In the genomic region with DNA sequence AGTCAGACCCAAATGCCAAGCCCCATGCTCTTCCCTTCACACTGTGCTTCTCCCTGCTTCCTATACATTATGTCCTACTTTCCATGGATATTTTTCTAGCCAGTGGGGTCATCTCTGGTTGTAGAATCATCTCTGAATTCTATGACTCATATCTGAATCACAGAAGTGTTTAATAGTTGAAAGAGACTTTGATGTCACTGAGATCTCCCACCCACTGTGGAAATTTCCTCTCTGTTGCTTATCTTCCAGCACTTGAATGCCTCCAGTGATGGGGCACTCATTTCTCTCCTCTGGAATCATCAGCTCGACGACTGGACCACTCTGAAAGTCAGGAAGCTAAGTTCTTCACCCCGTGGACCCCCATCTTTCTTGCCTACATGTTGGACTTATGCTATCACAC, we compare ENCODE assay signal across 30 mouse cellular contexts. TPM values are rescaled to one million over a fixed set of nuclear protein-coding genes. Genes with fewer than 3 reads are reported as not detected.
DNase-seq lines count a peak whose midpoint lies in the region; ATAC-seq and TF ChIP-seq lines count a peak whose summit lies in the region.
"Had no signal": no experiment of that assay in that cellular context is flagged by ENCODE, and none has a peak within 500 bp of the region (broad histone marks: within the 10 kb centered on the region; RNA-seq: fewer than 3 reads in every experiment).

No protein-coding gene starts in this region.

- H3K4me3 ChIP-seq in C2C12 (ENCODE audit: insufficient read depth, poor library complexity, severe bottlenecking), result no peak overlapping the region
- no peak overlapping the region for H3K4me3 ChIP-seq in embryonic fibroblast, embryonic 13.5 days (ENCODE audit: insufficient read depth, low read length)
- H3K4me3 ChIP-seq: heart, embryonic 10.5 days; heart, embryonic 15.5 days; intestine, embryonic 15.5 days; megakaryocyte, embryonic 14.5 days; midbrain, embryonic 12.5 days; neural tube, embryonic 13.5 days; stomach, embryonic 15.5 days had no signal

- H3K4me1 ChIP-seq in embryonic fibroblast, embryonic 13.5 days (ENCODE audit: control insufficient read depth, insufficient read depth, low read length), result peaks cover 4% of the 10 kb centered on the region; the same call in 1 of the 2 replicates
- H3K4me1 ChIP-seq: heart, embryonic 10.5 days; heart, embryonic 15.5 days; intestine, embryonic 15.5 days; midbrain, embryonic 12.5 days; neural tube, embryonic 13.5 days; stomach, embryonic 15.5 days had no signal

- TF ChIP-seq POLR2A in embryonic fibroblast, embryonic 13.5 days (IDR thresholded peaks at IDR 0.05; ENCODE audit: low read depth, low read length), result no peak

- H3K36me3 ChIP-seq in C2C12 (ENCODE audit: control insufficient read depth, insufficient read depth), result no peaks in the 10 kb centered on the region
- H3K36me3 ChIP-seq: heart, embryonic 10.5 days; heart, embryonic 15.5 days; intestine, embryonic 15.5 days; stomach, embryonic 15.5 days had no signal

- no peaks in the 10 kb centered on the region for H3K79me2 ChIP-seq in C2C12 (ENCODE audit: control insufficient read depth, insufficient read depth)

- DNase-seq in telencephalon, adult 2 months (ENCODE audit: low read depth, low spot score), result peak; percentile 18
- DNase-seq in lung, postnatal 4 days, result no peak
- no peak for DNase-seq in adrenal gland, adult 18-20 months (ENCODE audit: low spot score in 2 of 2)
- DNase-seq: cerebellum, adult 18-20 months; cerebellum, postnatal 14 days; gastrocnemius, postnatal 25 days; heart, adult 11 months; kidney, adult 2 months; kidney, postnatal 36 days; liver; lung, adult 2 months; retina, postnatal 1 day; thymus, postnatal 25 days had no signal

- no peak overlapping the region for H3ac ChIP-seq in C2C12 (ENCODE audit: control insufficient read depth, insufficient read length, low read depth)

- no peaks in the 10 kb centered on the region for H3K79me3 ChIP-seq in C2C12 (ENCODE audit: low read depth)

- peak; percentile 40 for ATAC-seq in CD4-positive, CD25-positive, alpha-beta regulatory T cell, adult 4 months
- ATAC-seq in megakaryocyte progenitor cell, adult 5-6 weeks (replicated peaks; ENCODE audit: poor library complexity), result no peak
- ATAC-seq: forebrain, embryonic 14.5 days; intestine, embryonic 15.5 days had no signal

- H3K27ac ChIP-seq in embryonic fibroblast, embryonic 13.5 days (ENCODE audit: insufficient read depth, low read length), result peak overlapping the region; percentile 86
- H3K27ac ChIP-seq: heart, embryonic 10.5 days; heart, embryonic 15.5 days; hindbrain, embryonic 14.5 days; intestine, embryonic 15.5 days; liver, embryonic 14.5 days; midbrain, embryonic 12.5 days; neural tube, embryonic 13.5 days; stomach, embryonic 15.5 days had no signal

- H3K27me3 ChIP-seq in C2C12 (ENCODE audit: control insufficient read depth, insufficient read depth, insufficient read length), result no peaks in the 10 kb centered on the region
- H3K27me3 ChIP-seq: CH12.LX; intestine, embryonic 15.5 days; midbrain, embryonic 12.5 days; neural tube, embryonic 13.5 days; stomach, embryonic 15.5 days had no signal

- no peak for TF ChIP-seq CTCF in C2C12 (IDR thresholded peaks at IDR 0.05; ENCODE audit: control insufficient read depth, insufficient read depth, insufficient read length)
- no peak for TF ChIP-seq CTCF in embryonic fibroblast, embryonic 13.5 days (IDR thresholded peaks at IDR 0.05; ENCODE audit: borderline replicate concordance, insufficient read depth, low read length)

TF ChIP-seq in C2C12, 6 proteins besides CTCF, POLR2A, EP300 and RAD21:
- TF ChIP-seq MYOD1 (IDR thresholded peaks at IDR 0.05; ENCODE audit: control insufficient read depth, insufficient read length, low read depth), result no peak
- TF ChIP-seq FOSL1 (IDR thresholded peaks at IDR 0.05; ENCODE audit: insufficient read depth, low read length, poor library complexity, severe bottlenecking), result peak; percentile 21

RNA-seq across cellular contexts. Expression of gene Ptpn5, which starts 22.4 kb away (rescaled TPM):
- polyA plus RNA-seq in C2C12 (2012; fragmentation: generic; extraction: Trizol), result 0.16 TPM
- polyA plus RNA-seq in CD4-positive, CD25-positive, alpha-beta regulatory T cell, adult 4 months (2017; shearing (Covaris generic)), result 10 to 100 TPM in 1 of 2 experiments, 1 to 10 TPM in 1; 9.8 to 17.8 TPM
- polyA plus RNA-seq in embryonic fibroblast, embryonic 13.5 days (2011; ENCODE audit: insufficient read length, low read depth, missing spikeins), result not detected in 2 replicates
- total RNA-seq in megakaryocyte progenitor cell, adult 5-6 weeks (2015), result not detected in 2 replicates
- total RNA-seq in megakaryocyte progenitor cell, adult 5-6 weeks (2017), result not detected in 2 replicates
- 1 to 10 TPM in 1 of 2 experiments, under 1 TPM in 1; 0.13 to 1.4 TPM for total RNA-seq in adrenal gland, adult 18-20 months (2021)
- total RNA-seq: gastrocnemius, adult 18-20 months; gastrocnemius, postnatal 25 days; heart, postnatal 25 days had no signal
- polyA plus RNA-seq: liver, embryonic 14.5 days had no signal
